Mouse (Mus musculus) liver, embryonic 16.5 days (tissue): ENCODE measurements at regions not wholly inside any gene's neighbourhood (a gene's known extent, or its start where the extent isn't known, plus 50 kb on each side); places are given as distances from the start of the nearest gene placed in this dataset.

Experiments
- ATAC-seq: fragments of 200-750 bp; cut with Nextera tagmentation; 2 replicates; pipeline ENCODE4 v1.8.0; 2017; ENCODE audit warnings: low read depth, mild to moderate bottlenecking, moderate number of reproducible peaks, moderate library complexity
- H3K27ac ChIP-seq: fragments of 300-500 bp; sonication (generic); 2 replicates; pipeline ENCODE4 v1.5.1; 2014; ENCODE audit warnings: mild to moderate bottlenecking, low read length
- H3K27me3 ChIP-seq: fragments of 300-500 bp; sonication (generic); 2 replicates; pipeline ENCODE4 v1.6.1; 2014; ENCODE audit warnings: low read depth, low read length, mixed read lengths; ENCODE audit not compliant: control insufficient read depth, insufficient read depth
- H3K36me3 ChIP-seq: fragments of 300-500 bp; sonication (generic); 2 replicates; pipeline ENCODE4 v1.6.1; 2014; ENCODE audit warnings: mild to moderate bottlenecking; ENCODE audit not compliant: control insufficient read depth, insufficient read depth
- H3K4me1 ChIP-seq: fragments of 300-500 bp; sonication (generic); 2 replicates; pipeline ENCODE4 v1.6.1; 2014; ENCODE audit warnings: low read depth, low read length, mixed read lengths; ENCODE audit not compliant: control insufficient read depth
- H3K4me2 ChIP-seq: fragments of 300-500 bp; sonication (generic); 2 replicates; pipeline ENCODE4 v1.6.1; 2014; ENCODE audit warnings: low read depth, low read length, mixed read lengths
- H3K4me3 ChIP-seq: fragments of 300-500 bp; sonication (generic); 2 replicates; pipeline ENCODE4 v1.5.1; 2014; ENCODE audit warnings: low read depth, mild to moderate bottlenecking, low read length
- H3K9ac ChIP-seq: fragments of 300-500 bp; sonication (generic); 2 replicates; pipeline ENCODE4 v1.6.1; 2014; ENCODE audit warnings: low read depth, low read length
- H3K9me3 ChIP-seq: fragments of 300-500 bp; sonication (generic); replicated peaks from 2 replicates; pipeline ENCODE4 v1.6.1; 2016; ENCODE audit warnings: low read length; ENCODE audit not compliant: control insufficient read depth
- WGBS: fragments of 180-500 bp; shearing (Covaris S2); extraction: QIAGEN DNeasy Blood & Tissue Kit; methylation state at CpG from one replicate; pipeline ENCODE4 v1.1.7; 2014; ENCODE audit not compliant: insufficient replicate concordance; 5-methylcytosine and 5-hydroxymethylcytosine counted together

- H3K4me1 ChIP-seq = peaks cover 13% of the 10 kb centered on the region
- no peak overlapping the region for H3K27ac ChIP-seq
- 58% methylated on average over 5 of the region's 5 CpGs for WGBS
- no peaks in the 10 kb centered on the region for H3K36me3 ChIP-seq
- no peak for ATAC-seq
- no peaks in the 10 kb centered on the region for H3K9me3 ChIP-seq
- no peaks in the 10 kb centered on the region for H3K27me3 ChIP-seq
- H3K4me3 ChIP-seq = no peak overlapping the region
- H3K4me2 ChIP-seq = no peak overlapping the region
- no peak overlapping the region for H3K9ac ChIP-seq
These were observed 124.2 kb downstream of the Cpeb2 start for GRCm38 (mm10) chr5:43357100-43357680.

DNA sequence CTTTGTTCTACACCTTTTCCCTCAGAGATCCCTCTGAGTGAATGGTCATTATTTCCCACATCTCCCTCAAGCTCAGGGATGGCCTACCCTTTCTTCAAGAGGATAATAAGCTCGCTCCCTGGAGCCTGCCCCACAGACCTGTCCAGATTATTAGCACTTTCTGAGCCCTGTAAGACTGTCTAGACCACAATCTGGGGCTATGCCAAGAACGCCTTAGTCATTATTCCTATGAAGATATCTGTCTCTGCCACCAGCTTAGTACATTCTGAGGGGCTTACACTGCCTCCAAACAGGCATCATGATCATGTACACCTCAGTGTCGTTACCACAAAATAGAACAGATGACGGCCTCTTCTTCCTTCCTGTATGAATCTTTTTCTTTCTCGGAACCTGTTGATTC is 124.9 kb downstream of the Cpeb2 start:
- no peaks in the 10 kb centered on the region for H3K36me3 ChIP-seq
- no peak for ATAC-seq
- no peak overlapping the region for H3K27ac ChIP-seq
- H3K9ac ChIP-seq = no peak overlapping the region
- H3K9me3 ChIP-seq = no peaks in the 10 kb centered on the region
- no peaks in the 10 kb centered on the region for H3K27me3 ChIP-seq
- no peak overlapping the region for H3K4me2 ChIP-seq
- no peak overlapping the region for H3K4me3 ChIP-seq
- H3K4me1 ChIP-seq = peaks cover 13% of the 10 kb centered on the region
- WGBS = 43% methylated on average over 5 of the region's 5 CpGs

DNA sequence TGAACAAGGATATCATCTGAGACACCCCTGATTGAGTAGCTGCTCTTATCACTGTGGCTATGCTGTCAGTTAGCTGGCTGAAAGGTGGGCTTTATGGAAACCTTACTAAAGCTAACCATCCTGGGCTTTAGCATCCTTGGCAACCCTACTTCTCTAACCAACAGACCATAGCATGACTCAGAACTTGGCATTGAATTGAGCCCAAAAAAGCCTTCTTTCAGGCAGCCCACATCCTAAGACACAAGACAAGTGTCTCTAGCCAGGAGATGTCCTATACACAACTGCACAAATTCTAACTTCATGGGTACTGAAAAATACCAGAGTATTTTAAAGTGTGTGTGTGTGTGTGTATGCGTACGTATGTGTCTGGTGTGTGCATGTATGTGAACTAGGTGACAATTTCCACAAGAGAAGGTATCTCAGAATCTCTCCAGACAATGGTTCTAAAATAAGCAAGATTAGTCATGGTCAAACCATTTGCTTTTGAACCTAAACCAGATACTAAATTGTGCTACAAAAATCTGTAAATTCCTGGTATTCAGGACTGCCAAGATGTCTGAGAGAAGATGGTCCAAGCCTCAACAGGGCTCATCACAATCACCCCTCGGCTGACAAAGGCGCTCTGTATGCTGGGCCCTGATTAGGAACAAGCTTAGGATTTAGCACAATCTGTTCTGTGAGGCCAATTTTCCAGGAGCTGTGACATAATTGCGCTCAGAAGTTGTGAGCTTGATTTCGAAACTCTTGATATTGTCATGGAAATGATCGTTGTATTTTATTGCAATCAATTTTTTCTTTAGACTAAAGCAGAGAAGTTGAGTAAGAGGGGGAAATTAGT is 126.2 kb downstream of the Cpeb2 start:
- no peak for ATAC-seq
- no peak overlapping the region for H3K9ac ChIP-seq
- no peak overlapping the region for H3K27ac ChIP-seq
- 50% methylated on average over 7 of the region's 7 CpGs for WGBS
- H3K9me3 ChIP-seq = no peaks in the 10 kb centered on the region
- H3K36me3 ChIP-seq = no peaks in the 10 kb centered on the region
- no peaks in the 10 kb centered on the region for H3K27me3 ChIP-seq
- no peak overlapping the region for H3K4me3 ChIP-seq
- H3K4me1 ChIP-seq = peaks cover 13% of the 10 kb centered on the region
- H3K4me2 ChIP-seq = no peak overlapping the region

DNA sequence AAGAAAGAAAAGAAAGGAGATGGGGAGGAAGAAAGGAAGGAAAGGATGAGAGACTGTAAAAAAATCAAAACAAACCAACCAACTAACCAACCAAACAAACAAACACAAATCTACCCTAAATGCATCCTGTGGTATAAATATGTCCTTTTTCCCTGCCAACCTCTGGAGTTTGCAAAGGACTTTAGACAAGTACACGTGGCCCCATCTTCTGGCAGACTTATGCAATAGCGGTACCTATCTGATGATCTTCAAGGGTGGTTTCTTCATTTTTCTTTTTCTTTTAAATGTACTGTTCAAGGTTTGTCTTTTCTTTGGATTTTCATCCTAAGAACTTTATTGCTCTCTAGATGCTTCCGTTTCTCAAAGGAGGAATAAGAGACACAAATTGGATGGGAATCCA is 127.3 kb downstream of the Cpeb2 start:
- Histone ChIP-seq H3K27ac (no peak overlapping the region), H3K9me3 (no peaks in the 10 kb centered on the region), H3K4me2 (no peak overlapping the region), H3K27me3 (no peaks in the 10 kb centered on the region), H3K4me3 (no peak overlapping the region), H3K9ac (no peak overlapping the region), H3K36me3 (no peaks in the 10 kb centered on the region), H3K4me1 (peaks cover 6% of the 10 kb centered on the region)
- no peak for ATAC-seq
- 20% methylated on average over 3 of the region's 3 CpGs for WGBS

DNA sequence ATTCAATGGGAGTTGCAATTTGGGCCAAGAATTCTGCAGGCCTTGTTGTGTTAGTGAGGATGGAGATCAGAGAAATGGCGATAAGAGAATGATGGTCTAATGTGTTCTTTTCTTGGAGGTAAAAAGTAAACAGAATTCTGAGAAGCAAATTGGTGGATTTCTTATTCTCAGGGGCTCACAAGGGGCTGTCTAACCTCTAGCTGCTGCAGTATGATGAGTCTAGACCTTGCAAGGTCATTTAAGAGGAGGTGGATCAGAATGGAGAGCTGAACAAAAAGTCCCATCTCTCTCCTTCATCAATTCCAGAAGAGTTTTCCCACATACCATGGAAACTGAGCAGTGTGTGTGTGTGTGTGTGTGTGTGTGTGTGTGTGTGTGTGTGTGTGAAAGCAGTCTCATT is 128.1 kb downstream of the Cpeb2 start:
- Histone ChIP-seq H3K36me3 (no peaks in the 10 kb centered on the region), H3K9ac (no peak overlapping the region), H3K4me3 (no peak overlapping the region), H3K9me3 (no peaks in the 10 kb centered on the region), H3K27me3 (no peaks in the 10 kb centered on the region), H3K4me2 (no peak overlapping the region), H3K27ac (no peak overlapping the region), H3K4me1 (no peaks in the 10 kb centered on the region)
- no peak for ATAC-seq
- WGBS = 56% methylated on average over 1 of the region's 1 CpGs

DNA sequence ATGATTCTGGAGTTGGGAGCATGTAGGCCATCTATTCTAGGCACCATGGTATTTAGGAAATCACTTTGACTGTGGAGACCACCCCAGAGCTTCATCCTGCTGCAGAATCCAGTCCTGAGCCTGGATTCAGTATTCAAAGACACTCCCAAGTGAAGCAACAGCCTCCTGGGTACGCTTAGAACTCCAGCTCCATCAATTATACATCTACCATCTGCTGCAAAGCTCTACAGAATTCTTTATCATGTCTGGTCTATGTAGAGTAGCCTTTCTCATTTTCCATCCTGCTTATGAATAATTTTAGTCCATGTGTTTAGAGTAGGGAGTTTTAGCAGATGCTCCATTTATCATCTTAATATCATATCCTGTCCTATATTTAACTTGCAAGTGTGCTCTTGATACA is 139.4 kb downstream of the Cpeb2 start:
- H3K4me2 ChIP-seq = no peak overlapping the region
- H3K4me3 ChIP-seq = no peak overlapping the region
- H3K27me3 ChIP-seq = no peaks in the 10 kb centered on the region
- WGBS = 41% methylated on average over 1 of the region's 1 CpGs
- no peaks in the 10 kb centered on the region for H3K36me3 ChIP-seq
- no peak overlapping the region for H3K9ac ChIP-seq
- no peaks in the 10 kb centered on the region for H3K9me3 ChIP-seq
- ATAC-seq = no peak
- H3K4me1 ChIP-seq = no peaks in the 10 kb centered on the region
- no peak overlapping the region for H3K27ac ChIP-seq

GRCm38 (mm10) chr5:43384689-43385375 is 130.5 kb upstream of the C1qtnf7 start:
- Histone ChIP-seq H3K9me3 (no peaks in the 10 kb centered on the region), H3K4me1 (no peaks in the 10 kb centered on the region), H3K9ac (no peak overlapping the region), H3K27me3 (no peaks in the 10 kb centered on the region), H3K4me2 (no peak overlapping the region), H3K4me3 (no peak overlapping the region), H3K27ac (no peak overlapping the region), H3K36me3 (no peaks in the 10 kb centered on the region)
- no peak for ATAC-seq
- 52% methylated on average over 3 of the region's 3 CpGs for WGBS

DNA sequence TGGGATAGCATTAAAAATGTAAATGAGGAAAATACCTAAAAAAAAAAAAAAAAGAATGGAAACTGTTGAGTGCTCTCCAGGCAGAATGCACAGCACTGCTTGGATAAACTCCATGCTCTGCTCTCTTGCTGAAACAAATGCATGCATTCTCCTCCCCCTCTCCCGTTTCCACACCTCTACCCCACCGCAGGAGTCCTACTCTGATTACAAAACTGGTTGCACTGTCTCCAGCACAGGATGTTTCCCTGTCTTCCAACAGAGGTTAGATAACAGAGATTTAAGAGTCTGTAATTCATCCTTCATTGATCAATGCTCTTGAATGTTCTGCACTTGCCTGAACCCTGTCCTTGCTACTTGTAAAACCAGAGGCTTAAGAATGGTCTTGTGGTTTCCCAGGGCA is 124.3 kb upstream of the C1qtnf7 start:
- no peak overlapping the region for H3K9ac ChIP-seq
- no peak overlapping the region for H3K4me3 ChIP-seq
- no peaks in the 10 kb centered on the region for H3K36me3 ChIP-seq
- H3K4me1 ChIP-seq = no peaks in the 10 kb centered on the region
- H3K27me3 ChIP-seq = no peaks in the 10 kb centered on the region
- WGBS = 43% methylated on average over 2 of the region's 2 CpGs
- ATAC-seq = no peak
- H3K4me2 ChIP-seq = no peak overlapping the region
- no peaks in the 10 kb centered on the region for H3K9me3 ChIP-seq
- H3K27ac ChIP-seq = no peak overlapping the region

DNA sequence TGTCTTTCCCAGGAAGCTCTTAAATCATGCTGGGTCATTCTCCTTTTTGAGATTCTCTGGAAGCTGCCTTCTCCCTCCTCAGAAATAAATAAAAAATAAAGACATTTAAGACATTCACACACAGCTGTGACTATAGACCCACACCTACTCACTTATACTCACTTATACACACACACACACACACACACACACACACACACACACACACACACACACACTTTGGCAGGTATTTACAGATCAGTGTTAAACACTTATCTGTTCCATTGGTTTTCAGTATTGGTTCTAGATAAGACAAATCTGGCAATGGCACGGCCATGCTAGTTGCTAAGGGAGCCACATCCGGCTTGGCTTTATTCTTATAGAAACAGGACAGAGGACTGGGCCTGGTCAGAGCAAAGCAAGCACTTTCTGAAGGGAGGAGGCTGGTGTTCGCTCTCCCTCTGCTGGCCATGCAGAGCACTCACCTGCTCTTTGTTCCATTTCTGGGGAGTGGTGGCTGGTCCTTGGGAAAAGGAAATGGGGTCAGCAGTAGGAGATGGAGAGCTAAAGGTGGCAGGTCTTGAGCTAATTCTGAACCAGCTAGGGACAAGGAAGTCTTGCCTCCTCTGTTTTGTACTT is 123.8 kb upstream of the C1qtnf7 start:
- 32% methylated on average over 3 of the region's 3 CpGs for WGBS
- no peak for ATAC-seq

More for the DNA sequence above, 123.8 kb upstream of the C1qtnf7 start:
- Histone ChIP-seq H3K4me3 (no peak overlapping the region), H3K4me1 (no peaks in the 10 kb centered on the region), H3K27ac (no peak overlapping the region), H3K36me3 (no peaks in the 10 kb centered on the region), H3K27me3 (no peaks in the 10 kb centered on the region), H3K4me2 (no peak overlapping the region), H3K9ac (no peak overlapping the region), H3K9me3 (no peaks in the 10 kb centered on the region)
